Mouse (Mus musculus): ENCODE data around the gene Rin3. TPM values are rescaled to one million over a fixed set of nuclear protein-coding genes. Genes with fewer than 3 reads are reported as not detected.

Gene Rin3
- polyA plus RNA-seq, 1 experiment from 2014 or later = 10.5 TPM

DNA sequence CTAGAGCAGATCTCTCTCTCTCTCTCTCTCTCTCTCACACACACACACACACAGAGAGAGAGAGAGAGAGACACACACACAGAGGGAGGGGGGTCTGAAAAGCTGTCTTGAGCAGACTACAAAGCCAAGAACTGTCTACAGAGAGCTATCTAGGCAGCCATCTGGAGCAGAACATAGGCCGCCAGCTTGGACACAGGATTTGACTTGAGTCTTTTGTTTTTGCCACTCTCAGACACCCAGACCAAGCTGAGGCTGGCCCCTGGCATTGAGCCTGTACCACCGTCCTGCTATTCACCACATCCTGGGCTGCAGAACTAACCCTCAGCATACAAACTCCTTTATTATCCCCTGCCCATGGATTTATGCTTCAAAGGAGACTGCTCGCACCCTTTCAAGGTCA is 136.7 kb downstream of the Rin3 start:
- H3K9ac ChIP-seq (ENCODE audit: low read depth, low read length) = no peak overlapping the region
- no peak overlapping the region for H3K27ac ChIP-seq (ENCODE audit: low read depth, low read length)
- 0 out of 2 replicates have a peak, but pooled peaks cover 3% of the 10 kb centered on the region for H3K4me1 ChIP-seq (replicated peaks; ENCODE audit: control insufficient read depth, insufficient read depth, low read length)
- no peaks in the 10 kb centered on the region; the same call in 1 of the 2 replicates for H3K36me3 ChIP-seq (ENCODE audit: control insufficient read depth, insufficient read depth)
- H3K4me2 ChIP-seq (replicated peaks; ENCODE audit: low read depth) = no peak overlapping the region
- WGBS = 72% methylated on average over 3 of the region's 3 CpGs
- no peak overlapping the region for H3K4me3 ChIP-seq (ENCODE audit: low read depth, low read length)
- H3K9me3 ChIP-seq (ENCODE audit: control insufficient read depth) = no peaks in the 10 kb centered on the region
- H3K27me3 ChIP-seq (replicated peaks; ENCODE audit: control insufficient read depth, insufficient read depth, low read length) = no peaks in the 10 kb centered on the region
- no peak for TF ChIP-seq CTCF (IDR thresholded peaks at IDR 0.05; ENCODE audit: low read depth)
- no peak for ATAC-seq

DNA sequence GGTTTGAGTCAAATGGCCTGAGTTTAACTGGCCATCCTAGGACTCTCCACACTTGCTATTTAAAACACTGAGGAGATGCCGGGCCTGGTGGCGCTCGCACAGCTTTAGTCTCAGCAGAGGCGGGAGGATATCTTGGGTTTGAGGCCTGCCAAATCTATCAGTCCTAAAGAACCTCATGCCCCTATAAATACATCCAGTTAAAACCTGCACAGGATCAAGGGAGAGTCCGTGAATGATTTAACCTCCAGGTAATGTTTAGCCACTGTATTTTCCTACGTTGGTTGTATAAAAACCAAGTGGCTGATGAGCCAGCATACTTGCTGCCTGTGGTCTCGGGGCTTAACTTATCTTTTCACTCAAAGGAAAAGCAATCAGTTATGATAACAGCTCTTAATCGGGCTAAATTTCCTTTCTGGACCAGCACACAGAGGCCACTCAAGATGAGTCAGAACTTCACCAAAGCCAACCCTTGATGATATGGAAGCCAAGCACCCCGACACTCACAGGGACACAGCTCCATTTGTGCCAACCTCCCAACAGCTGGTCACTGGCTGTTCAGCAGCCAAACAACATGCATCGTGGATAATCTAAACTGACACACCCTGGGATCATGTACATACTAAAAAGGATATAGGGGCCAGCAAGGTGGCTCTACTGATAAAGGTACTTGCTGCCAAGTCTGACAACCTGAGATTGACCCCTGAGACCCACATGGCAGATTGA is 137.5 kb downstream of the Rin3 start:
- ATAC-seq = no peak
- H3K4me3 ChIP-seq (ENCODE audit: low read depth, low read length) = no peak overlapping the region
- WGBS = 53% methylated on average over 10 of the region's 10 CpGs
- no peak overlapping the region for H3K9ac ChIP-seq (ENCODE audit: low read depth, low read length)
- H3K27ac ChIP-seq (ENCODE audit: low read depth, low read length) = no peak overlapping the region
- H3K4me2 ChIP-seq (replicated peaks; ENCODE audit: low read depth) = no peak overlapping the region
- 0 out of 2 replicates have a peak, but pooled peaks cover 6% of the 10 kb centered on the region for H3K4me1 ChIP-seq (replicated peaks; ENCODE audit: control insufficient read depth, insufficient read depth, low read length)
- TF ChIP-seq CTCF (IDR thresholded peaks at IDR 0.05; ENCODE audit: low read depth) = no peak
- H3K27me3 ChIP-seq (replicated peaks; ENCODE audit: control insufficient read depth, insufficient read depth, low read length) = no peaks in the 10 kb centered on the region
- H3K9me3 ChIP-seq (ENCODE audit: control insufficient read depth) = no peaks in the 10 kb centered on the region
- no peaks in the 10 kb centered on the region; the same call in 1 of the 2 replicates for H3K36me3 ChIP-seq (ENCODE audit: control insufficient read depth, insufficient read depth)

DNA sequence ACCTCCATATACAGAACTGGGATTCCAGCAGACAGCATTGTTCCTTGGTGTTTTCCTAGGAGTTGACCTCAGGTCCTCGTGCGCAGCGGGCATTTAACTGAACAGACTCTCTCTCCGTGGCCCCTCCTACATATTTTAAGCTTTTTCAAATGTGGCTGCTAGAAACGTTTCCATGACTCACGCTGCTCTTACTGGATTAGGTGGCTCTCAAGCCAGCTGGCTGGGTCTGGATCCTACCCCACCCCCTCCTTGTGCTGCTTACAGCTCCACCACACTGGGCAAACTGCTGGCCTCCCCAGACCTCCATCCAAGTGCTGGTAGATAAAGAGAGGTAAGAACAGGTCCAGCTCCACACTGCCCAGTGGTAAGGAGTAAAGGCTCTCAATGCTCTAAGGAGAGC is 139.2 kb downstream of the Rin3 start:
- no peaks in the 10 kb centered on the region for H3K9me3 ChIP-seq (ENCODE audit: control insufficient read depth)
- H3K27me3 ChIP-seq (replicated peaks; ENCODE audit: control insufficient read depth, insufficient read depth, low read length) = no peaks in the 10 kb centered on the region
- no peak for ATAC-seq
- H3K9ac ChIP-seq (ENCODE audit: low read depth, low read length) = no peak overlapping the region
- H3K36me3 ChIP-seq (ENCODE audit: control insufficient read depth, insufficient read depth) = no peaks in the 10 kb centered on the region; the same call in 1 of the 2 replicates
- WGBS = 78% methylated on average over 6 of the region's 6 CpGs
- peak overlapping the region; percentile 28; the same call in 1 of the 2 replicates for H3K4me2 ChIP-seq (replicated peaks; ENCODE audit: low read depth)
- no peak overlapping the region for H3K4me3 ChIP-seq (ENCODE audit: low read depth, low read length)
- 0 out of 2 replicates have a peak, but pooled peaks cover 6% of the 10 kb centered on the region for H3K4me1 ChIP-seq (replicated peaks; ENCODE audit: control insufficient read depth, insufficient read depth, low read length)
- no peak for TF ChIP-seq CTCF (IDR thresholded peaks at IDR 0.05; ENCODE audit: low read depth)
- peak overlapping the region; percentile 7; the same call in 1 of the 2 replicates for H3K27ac ChIP-seq (ENCODE audit: low read depth, low read length)

DNA sequence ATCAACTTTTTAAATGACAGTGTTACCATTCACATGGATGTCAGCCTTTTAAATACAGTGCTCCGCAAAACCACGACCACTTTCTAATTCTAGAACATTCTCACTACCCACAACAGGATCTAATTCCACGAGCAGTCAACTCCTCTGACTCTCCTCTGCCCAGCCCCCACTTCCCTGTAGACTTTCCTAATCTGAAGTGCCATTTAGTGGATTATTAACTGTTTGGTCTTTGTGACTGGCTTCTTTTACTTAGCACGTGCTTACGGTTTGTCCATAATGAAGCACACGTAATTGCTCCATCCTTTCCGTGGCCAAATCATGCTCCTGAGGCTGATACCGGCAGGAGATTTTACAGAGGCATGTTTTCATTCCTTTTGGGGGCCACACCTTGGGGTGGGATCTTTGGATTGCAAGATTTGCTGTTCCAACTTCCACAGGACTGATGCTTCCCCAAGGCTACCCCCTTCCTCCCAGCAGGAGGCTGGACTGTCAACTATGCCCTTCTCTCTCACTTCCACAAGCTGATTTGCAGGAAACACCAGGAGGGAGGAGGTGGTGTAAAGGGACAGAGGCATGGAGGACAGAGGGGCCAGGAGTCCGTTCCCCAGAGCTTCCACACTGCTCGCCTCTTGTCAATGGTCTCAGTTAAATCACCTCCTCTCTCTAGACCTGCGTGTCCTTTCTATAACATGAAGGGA is 139.9 kb downstream of the Rin3 start:
- Histone ChIP-seq H3K27ac (ENCODE audit: low read depth, low read length) (peak overlapping the region; percentile 16; the same call in 1 of the 2 replicates), H3K9me3 (ENCODE audit: control insufficient read depth) (no peaks in the 10 kb centered on the region), H3K4me1 (replicated peaks; ENCODE audit: control insufficient read depth, insufficient read depth, low read length) (0 out of 2 replicates have a peak, but pooled peaks cover 6% of the 10 kb centered on the region), H3K27me3 (replicated peaks; ENCODE audit: control insufficient read depth, insufficient read depth, low read length) (no peaks in the 10 kb centered on the region), H3K4me2 (replicated peaks; ENCODE audit: low read depth) (0 out of 2 replicates have a peak overlapping the region, but pooled peaks have one; percentile 28), H3K9ac (ENCODE audit: low read depth, low read length) (no peak overlapping the region), H3K4me3 (ENCODE audit: low read depth, low read length) (no peak overlapping the region; the same call in 1 of the 2 replicates), H3K36me3 (ENCODE audit: control insufficient read depth, insufficient read depth) (no peaks in the 10 kb centered on the region; the same call in 1 of the 2 replicates)
- TF ChIP-seq CTCF (IDR thresholded peaks at IDR 0.05; ENCODE audit: low read depth) = no peak
- 68% methylated on average over 11 of the region's 11 CpGs for WGBS
- ATAC-seq = no peak

DNA sequence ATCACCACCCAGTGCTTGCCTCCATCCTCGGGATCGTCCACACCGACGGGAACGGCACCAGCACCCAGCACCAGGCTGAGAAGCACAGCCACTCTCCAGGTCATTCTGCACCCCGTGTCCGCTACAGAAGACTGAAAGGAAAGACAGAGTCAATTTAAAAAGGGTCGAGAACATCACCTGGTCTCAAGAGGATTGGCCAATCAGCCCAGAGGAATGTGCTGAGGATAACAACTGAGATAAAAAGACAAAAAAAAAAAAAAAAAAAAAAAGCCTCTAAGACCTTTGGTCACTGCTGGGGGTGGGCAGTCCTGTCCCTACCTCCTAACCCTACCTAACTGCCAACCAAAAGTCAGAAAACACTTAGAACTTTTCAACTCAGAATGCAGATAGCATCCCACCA is 140.8 kb downstream of the Rin3 start:
- Histone ChIP-seq H3K9ac (ENCODE audit: low read depth, low read length) (no peak overlapping the region), H3K4me1 (replicated peaks; ENCODE audit: control insufficient read depth, insufficient read depth, low read length) (0 out of 2 replicates have a peak, but pooled peaks cover 3% of the 10 kb centered on the region), H3K4me2 (replicated peaks; ENCODE audit: low read depth) (0 out of 2 replicates have a peak overlapping the region, but pooled peaks have one; percentile 17), H3K36me3 (ENCODE audit: control insufficient read depth, insufficient read depth) (no peaks in the 10 kb centered on the region; the same call in 1 of the 2 replicates), H3K9me3 (ENCODE audit: control insufficient read depth) (no peaks in the 10 kb centered on the region), H3K4me3 (ENCODE audit: low read depth, low read length) (no peak overlapping the region), H3K27me3 (replicated peaks; ENCODE audit: control insufficient read depth, insufficient read depth, low read length) (no peaks in the 10 kb centered on the region), H3K27ac (ENCODE audit: low read depth, low read length) (no peak overlapping the region)
- WGBS = 80% methylated on average over 8 of the region's 8 CpGs
- ATAC-seq = no peak
- no peak for TF ChIP-seq CTCF (IDR thresholded peaks at IDR 0.05; ENCODE audit: low read depth)

DNA sequence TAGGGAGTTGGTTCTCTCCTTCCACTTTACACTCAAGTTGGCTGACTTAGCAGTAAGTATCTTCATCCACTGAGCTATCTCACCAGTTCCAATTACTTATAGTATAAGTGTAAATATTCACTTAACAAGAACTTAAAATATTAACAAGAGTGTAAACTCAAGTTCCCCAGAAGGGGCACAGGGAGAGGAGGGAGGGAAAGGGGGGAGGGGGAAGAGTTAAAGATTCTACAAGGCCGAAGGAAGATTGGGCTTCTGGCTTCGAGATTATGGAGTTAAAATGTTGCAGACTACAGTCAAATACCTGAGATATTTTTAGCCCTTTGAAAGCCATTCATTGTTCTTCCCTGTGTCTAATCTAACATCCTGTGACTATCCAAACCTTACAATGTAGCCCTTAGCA is 141.6 kb downstream of the Rin3 start:
- H3K9ac ChIP-seq (ENCODE audit: low read depth, low read length) = no peak overlapping the region
- TF ChIP-seq CTCF (IDR thresholded peaks at IDR 0.05; ENCODE audit: low read depth) = no peak
- H3K4me1 ChIP-seq (replicated peaks; ENCODE audit: control insufficient read depth, insufficient read depth, low read length) = 0 out of 2 replicates have a peak, but pooled peaks cover 3% of the 10 kb centered on the region
- H3K27me3 ChIP-seq (replicated peaks; ENCODE audit: control insufficient read depth, insufficient read depth, low read length) = no peaks in the 10 kb centered on the region
- WGBS = 31% methylated on average over 2 of the region's 2 CpGs
- no peak overlapping the region for H3K4me2 ChIP-seq (replicated peaks; ENCODE audit: low read depth)
- H3K36me3 ChIP-seq (ENCODE audit: control insufficient read depth, insufficient read depth) = no peaks in the 10 kb centered on the region; the same call in 1 of the 2 replicates
- H3K4me3 ChIP-seq (ENCODE audit: low read depth, low read length) = no peak overlapping the region
- no peaks in the 10 kb centered on the region for H3K9me3 ChIP-seq (ENCODE audit: control insufficient read depth)
- H3K27ac ChIP-seq (ENCODE audit: low read depth, low read length) = no peak overlapping the region
- no peak for ATAC-seq
